Mouse (Mus musculus) small intestine, adult 2 months (tissue): ENCODE results near the gene Myog.

Source experiments
- CTCF ChIP-seq: fragments of 200-500 bp; IDR thresholded peaks from 2 replicates; pipeline ENCODE4 v1.5.1; 2012; ENCODE audit warnings: low read depth, mild to moderate bottlenecking, control low read depth, inconsistent platforms, low read length, moderate library complexity, mixed read lengths; ENCODE audit not compliant: insufficient replicate concordance, insufficient read length; ENCODE audit errors: extremely low read depth
- POLR2A ChIP-seq: fragments of 200-500 bp; IDR thresholded peaks from 2 replicates; pipeline ENCODE4 v1.6.1; 2012; ENCODE audit warnings: low read depth, mild to moderate bottlenecking, control low read depth, inconsistent platforms, low read length, moderate library complexity

DNA sequence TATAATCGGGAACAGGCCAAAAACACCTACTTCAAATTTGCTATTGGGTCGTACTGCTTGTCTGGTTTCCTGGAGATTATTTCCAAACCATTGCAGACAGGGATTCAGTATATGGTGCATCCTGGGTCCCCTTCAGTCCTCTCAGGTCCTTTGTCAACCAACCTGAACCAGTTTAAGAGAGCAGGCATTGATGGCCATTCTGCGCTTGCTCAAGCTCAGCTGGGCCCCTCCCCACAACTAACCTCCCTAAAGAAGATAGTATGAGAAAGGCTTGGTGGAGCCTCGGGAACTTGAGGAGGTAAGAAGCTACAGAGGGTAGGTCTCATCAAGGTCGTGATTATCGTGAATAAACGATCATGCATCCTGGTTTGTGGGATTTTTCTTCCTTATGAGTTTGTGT lies 3.5 kb downstream of the Myog start:
- TF ChIP-seq CTCF: no peak
- TF ChIP-seq POLR2A: no peak
